Mouse (Mus musculus) gastrocnemius, postnatal 25 days (tissue): ENCODE data around the gene Dnmbp. TPM values are rescaled to one million over a fixed set of nuclear protein-coding genes. Genes with fewer than 3 reads are reported as not detected.

ENCODE experiments used
- DNase-seq: peaks from one replicate; pipeline ENCODE4 v3.0.0; 2022
- total RNA-seq, 2 experiments: library from RNA; stranded (reverse); gene quantifications; 1 replicate in 1 of 2; 2 replicates in 1 of 2; pipeline ENCODE4 v1.2.3; 2021

Dnmbp gene
- total RNA-seq, 2 experiments from 2014 or later: 7.9 to 10.0 TPM

DNA sequence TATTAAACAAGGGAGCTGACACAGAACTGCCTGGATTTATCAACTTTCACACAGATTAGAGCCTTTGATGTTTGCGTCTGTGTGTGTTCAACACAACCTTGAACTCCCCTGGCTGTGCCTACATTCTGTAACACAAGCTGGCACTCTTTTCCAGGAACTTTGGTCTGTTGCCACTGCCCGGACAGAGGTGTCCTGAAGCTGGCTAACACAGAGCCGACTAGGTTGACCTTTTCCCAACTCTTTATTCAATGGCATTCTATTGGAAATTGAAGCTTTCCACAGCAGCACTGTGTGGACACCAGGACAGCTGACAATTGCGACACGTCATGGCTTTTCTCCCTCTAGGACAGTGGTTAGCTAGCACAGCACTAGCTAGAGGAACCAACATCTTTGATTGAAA lies 142.8 kb downstream of the Dnmbp start:
- no peak for DNase-seq

Other genes with a start within 250 kb of the Dnmbp start
- 10 to 100 TPM; 15.8 to 16.8 TPM for gene Cutc, start 187.2 kb downstream of the Dnmbp start, total RNA-seq
- gene Cox15, start 187.2 kb downstream of the Dnmbp start, total RNA-seq: 10 to 100 TPM; 17.5 to 19.5 TPM
- not detected for gene Abcc2, start 158.0 kb downstream of the Dnmbp start, total RNA-seq
- gene Cpn1, start 46.4 kb upstream of the Dnmbp start, total RNA-seq: not detected
- not detected for gene Cyp2c23, start 89.0 kb upstream of the Dnmbp start, total RNA-seq
- gene Erlin1, start 129.6 kb upstream of the Dnmbp start, total RNA-seq: 1 to 10 TPM; 3.4 to 4.8 TPM
- 10 to 100 TPM; 14.9 to 17.4 TPM for gene Chuk, start 167.3 kb upstream of the Dnmbp start, total RNA-seq
- gene Cwf19l1, start 195.7 kb upstream of the Dnmbp start, total RNA-seq: 1 to 10 TPM; 4.0 to 5.7 TPM
- gene Bloc1s2, start 206.3 kb upstream of the Dnmbp start, total RNA-seq: 10 to 100 TPM; 12.7 to 13.5 TPM